Mouse (Mus musculus) MEL (cell line): ENCODE results near the gene Smad9.

Experiments
- BHLHE40 ChIP-seq: IDR thresholded peaks from 2 replicates; pipeline ENCODE4 v1.6.1; 2012; ENCODE audit warnings: low read depth, mild to moderate bottlenecking, inconsistent platforms, low read length, improper control_type of control experiment, borderline replicate concordance
- CTCF ChIP-seq, 3 experiments: IDR thresholded peaks in 2 of 3; conservative IDR thresholded peaks in 1 of 3; 2 replicates each; pipeline ENCODE4 v1.5.1; 2011 to 2012; ENCODE audit warnings: low read length in 3 of 3, low read depth in 2 of 3, mild to moderate bottlenecking in 2 of 3, improper control_type of control experiment in 1 of 3, inconsistent platforms in 1 of 3, mixed read lengths in 1 of 3, moderate library complexity in 1 of 3; ENCODE audit not compliant: control insufficient read depth in 1 of 3, insufficient read depth in 1 of 3, poor library complexity in 1 of 3, severe bottlenecking in 1 of 3
- EP300 ChIP-seq, 2 experiments: IDR thresholded peaks; 2 replicates each; pipeline ENCODE4 v1.6.1; 2011; ENCODE audit warnings: improper control_type of control experiment in 2 of 2, low read length in 2 of 2, low read depth in 1 of 2, mild to moderate bottlenecking in 1 of 2
- ETS1 ChIP-seq: IDR thresholded peaks from 2 replicates; pipeline ENCODE4 v1.6.1; 2012; ENCODE audit warnings: low read depth, mild to moderate bottlenecking, inconsistent platforms, low read length, improper control_type of control experiment, moderate library complexity
- GABPA ChIP-seq: IDR thresholded peaks from 2 replicates; pipeline ENCODE4 v1.6.1; 2012; ENCODE audit warnings: low read depth, mild to moderate bottlenecking, inconsistent platforms, low read length, improper control_type of control experiment, moderate library complexity
- HCFC1 ChIP-seq: IDR thresholded peaks from 2 replicates; pipeline ENCODE4 v1.6.1; 2012; ENCODE audit warnings: low read depth, mild to moderate bottlenecking, inconsistent platforms, low read length, improper control_type of control experiment, moderate library complexity
- MEF2A ChIP-seq: IDR thresholded peaks from 2 replicates; pipeline ENCODE4 v1.6.1; 2014; ENCODE audit warnings: low read depth, mild to moderate bottlenecking, inconsistent platforms, low read length, improper control_type of control experiment; ENCODE audit not compliant: poor library complexity, insufficient replicate concordance, severe bottlenecking; ENCODE audit errors: extremely low read depth
- MXI1 ChIP-seq: IDR thresholded peaks from 2 replicates; pipeline ENCODE4 v1.6.1; 2011; ENCODE audit warnings: mild to moderate bottlenecking, low read depth, low read length, improper control_type of control experiment
- NRF1 ChIP-seq: IDR thresholded peaks from 2 replicates; pipeline ENCODE4 v1.6.1; 2014; ENCODE audit warnings: low read depth, mild to moderate bottlenecking, inconsistent platforms, low read length, improper control_type of control experiment, moderate library complexity; ENCODE audit not compliant: poor library complexity, insufficient read depth, severe bottlenecking
- POLR2A ChIP-seq, 2 experiments: IDR thresholded peaks; 2 replicates each; pipeline ENCODE4 v1.6.1; 2011 to 2012; ENCODE audit warnings: low read length in 2 of 2, mild to moderate bottlenecking in 2 of 2, control low read depth in 1 of 2, improper control_type of control experiment in 1 of 2, low read depth in 1 of 2, moderate library complexity in 1 of 2; ENCODE audit not compliant: control insufficient read depth in 1 of 2, insufficient read depth in 1 of 2, poor library complexity in 1 of 2
- SIN3A ChIP-seq: IDR thresholded peaks from 2 replicates; pipeline ENCODE4 v1.6.1; 2012; ENCODE audit warnings: low read length, improper control_type of control experiment, inconsistent platforms
- USF2 ChIP-seq, 2 experiments: IDR thresholded peaks; 2 replicates each; pipeline ENCODE4 v1.6.1; 2011 to 2012; ENCODE audit warnings: improper control_type of control experiment in 2 of 2, low read length in 2 of 2, borderline replicate concordance in 1 of 2, inconsistent platforms in 1 of 2, low read depth in 1 of 2, mild to moderate bottlenecking in 1 of 2; ENCODE audit not compliant: insufficient read depth in 1 of 2
- ZC3H11A ChIP-seq: IDR thresholded peaks from 2 replicates; pipeline ENCODE4 v1.6.1; 2012; ENCODE audit warnings: low read depth, mild to moderate bottlenecking, inconsistent platforms, low read length, improper control_type of control experiment
- ZNF384 ChIP-seq: IDR thresholded peaks from 2 replicates; pipeline ENCODE4 v1.6.1; 2012; ENCODE audit warnings: low read depth, mild to moderate bottlenecking, inconsistent platforms, low read length, improper control_type of control experiment

GRCm38 (mm10) chr3:54715461-54715860, 39.9 kb upstream of the Smad9 start:
- TF ChIP-seq ZNF384: no peak
- no peak for TF ChIP-seq ETS1
- no peak for TF ChIP-seq POLR2A (IDR thresholded peaks at IDR 0.05; ENCODE audit: control insufficient read depth in 1 of 2, insufficient read depth in 1 of 2, low read depth in 1 of 2, low read length in 2 of 2, poor library complexity in 1 of 2)
- TF ChIP-seq ZC3H11A: no peak
- no peak for TF ChIP-seq CTCF (IDR thresholded peaks at IDR 0.05 in 2 of 3, conservative IDR thresholded peaks at IDR 0.05 in 1 of 3; ENCODE audit: control insufficient read depth in 1 of 3, insufficient read depth in 1 of 3, low read depth in 2 of 3, low read length in 3 of 3, poor library complexity in 1 of 3, severe bottlenecking in 1 of 3)
- TF ChIP-seq SIN3A: no peak
- no peak for TF ChIP-seq EP300 (IDR thresholded peaks at IDR 0.05; ENCODE audit: low read depth in 1 of 2, low read length in 2 of 2)
- TF ChIP-seq MXI1: no peak
- no peak for TF ChIP-seq HCFC1
- no peak for TF ChIP-seq BHLHE40
- no peak for TF ChIP-seq USF2 (IDR thresholded peaks at IDR 0.05; ENCODE audit: borderline replicate concordance in 1 of 2, insufficient read depth in 1 of 2, low read depth in 1 of 2, low read length in 2 of 2)
- TF ChIP-seq GABPA: no peak
- TF ChIP-seq MEF2A: no peak
- no peak for TF ChIP-seq NRF1
